Comparison of ENCODE assay signal across 27 mouse cellular contexts in genomic region chrX:166915356-166915953, GRCm38 (mm10).
DNase-seq lines count a peak whose midpoint lies in the region; ATAC-seq and TF ChIP-seq lines count a peak whose summit lies in the region.
"Had no signal": no experiment of that assay in that cellular context is flagged by ENCODE, and none has a peak within 500 bp of the region (broad histone marks: within the 10 kb centered on the region; RNA-seq: fewer than 3 reads in every experiment).

No protein-coding gene starts in this region.

- 34% methylated on average over 2 of the region's 2 CpGs for WGBS in intestine, embryonic 14.5 days
- 49% methylated on average over 2 of the region's 2 CpGs for WGBS in intestine, postnatal 0 days
- 54% methylated on average over 2 of the region's 2 CpGs for WGBS in kidney, postnatal 0 days
- WGBS in intestine, embryonic 15.5 days: 40% methylated on average over 2 of the region's 2 CpGs
- WGBS in intestine, embryonic 16.5 days: 54% methylated on average over 2 of the region's 2 CpGs
- 65% methylated on average over 2 of the region's 2 CpGs for WGBS in hindbrain, embryonic 12.5 days

- H3K4me3 ChIP-seq in intestine, embryonic 14.5 days (ENCODE audit: low read depth, low read length): no peak overlapping the region
- H3K4me3 ChIP-seq in intestine, postnatal 0 days (ENCODE audit: low read depth, low read length): no peak overlapping the region
- H3K4me3 ChIP-seq in kidney, postnatal 0 days (replicated peaks; ENCODE audit: low read depth, low read length): no peak overlapping the region
- no peak overlapping the region for H3K4me3 ChIP-seq in intestine, embryonic 15.5 days (replicated peaks)
- H3K4me3 ChIP-seq in intestine, embryonic 16.5 days (ENCODE audit: low read length): no peak overlapping the region
- H3K4me3 ChIP-seq in hindbrain, embryonic 12.5 days: no peak overlapping the region
- H3K4me3 ChIP-seq: embryonic facial prominence, embryonic 15.5 days; gastrocnemius, adult 2 months; heart, adult 2 months; heart, embryonic 10.5 days; heart, embryonic 13.5 days; hindbrain, embryonic 15.5 days had no signal

- H3K9me3 ChIP-seq in intestine, embryonic 14.5 days (ENCODE audit: control insufficient read depth, low read length): no peaks in the 10 kb centered on the region
- H3K9me3 ChIP-seq in intestine, postnatal 0 days (ENCODE audit: control insufficient read depth): no peaks in the 10 kb centered on the region
- no peaks in the 10 kb centered on the region for H3K9me3 ChIP-seq in kidney, postnatal 0 days (replicated peaks; ENCODE audit: low read length)
- no peaks in the 10 kb centered on the region for H3K9me3 ChIP-seq in intestine, embryonic 15.5 days
- no peaks in the 10 kb centered on the region for H3K9me3 ChIP-seq in intestine, embryonic 16.5 days (ENCODE audit: control insufficient read depth, low read length)
- H3K9me3 ChIP-seq in hindbrain, embryonic 12.5 days (replicated peaks): no peaks in the 10 kb centered on the region
- H3K9me3 ChIP-seq: embryonic facial prominence, embryonic 15.5 days; heart, embryonic 13.5 days; hindbrain, embryonic 15.5 days had no signal

- no peak overlapping the region for H3K9ac ChIP-seq in intestine, embryonic 14.5 days (ENCODE audit: low read length)
- no peak overlapping the region for H3K9ac ChIP-seq in intestine, postnatal 0 days (ENCODE audit: low read depth, low read length)
- no peak overlapping the region for H3K9ac ChIP-seq in kidney, postnatal 0 days (ENCODE audit: low read depth, low read length)
- H3K9ac ChIP-seq in intestine, embryonic 15.5 days: no peak overlapping the region
- H3K9ac ChIP-seq in intestine, embryonic 16.5 days (ENCODE audit: low read depth, low read length): no peak overlapping the region
- no peak overlapping the region for H3K9ac ChIP-seq in hindbrain, embryonic 12.5 days
- H3K9ac ChIP-seq: embryonic facial prominence, embryonic 15.5 days; forebrain, postnatal 0 days; heart, embryonic 13.5 days; hindbrain, embryonic 15.5 days had no signal

- H3K27me3 ChIP-seq in intestine, embryonic 14.5 days (replicated peaks; ENCODE audit: control insufficient read depth, insufficient read depth, low read length): no peaks in the 10 kb centered on the region
- no peaks in the 10 kb centered on the region for H3K27me3 ChIP-seq in intestine, postnatal 0 days (replicated peaks; ENCODE audit: control insufficient read depth, insufficient read depth, low read length)
- no peaks in the 10 kb centered on the region for H3K27me3 ChIP-seq in kidney, postnatal 0 days (ENCODE audit: insufficient read depth, low read length)
- H3K27me3 ChIP-seq in intestine, embryonic 15.5 days (replicated peaks): no peaks in the 10 kb centered on the region
- no peaks in the 10 kb centered on the region; the same call in 1 of the 2 replicates for H3K27me3 ChIP-seq in intestine, embryonic 16.5 days (replicated peaks; ENCODE audit: control insufficient read depth, insufficient read depth, low read length)
- peaks cover 14% of the 10 kb centered on the region; the same call in 1 of the 2 replicates for H3K27me3 ChIP-seq in hindbrain, embryonic 12.5 days
- H3K27me3 ChIP-seq: embryonic facial prominence, embryonic 15.5 days; heart, embryonic 13.5 days had no signal

- DNase-seq in intestine, embryonic 14.5 days (ENCODE audit: low spot score): no peak
- DNase-seq in kidney, postnatal 0 days (ENCODE audit: low spot score): peak; percentile 29
- DNase-seq in kidney, postnatal 4 days: no peak
- DNase-seq in thymus, postnatal 14 days: no peak
- DNase-seq: adrenal gland, adult 2 months; adrenal gland, postnatal 25 days; cerebellum, adult 11-12 months; cerebellum, adult 8-10 months; cerebellum, postnatal 10 days; cerebellum, postnatal 36 days; embryo, embryonic 11 days; forebrain, postnatal 0 days; gastrocnemius, adult 2 months; gastrocnemius, postnatal 14 days; heart, adult 2 months; heart, postnatal 14 days; heart, postnatal 4 days had no signal

- 0 out of 2 replicates have a peak, but pooled peaks have one; percentile 43 for ATAC-seq in intestine, embryonic 14.5 days (replicated peaks; ENCODE audit: low FRiP score, low TSS enrichment, low read depth)
- ATAC-seq in intestine, postnatal 0 days: no peak
- no peak for ATAC-seq in kidney, postnatal 0 days (replicated peaks; ENCODE audit: low FRiP score, low read depth)
- peak; percentile 36 for ATAC-seq in intestine, embryonic 15.5 days
- peak; percentile 40; the same call in 1 of the 2 replicates for ATAC-seq in intestine, embryonic 16.5 days
- ATAC-seq in hindbrain, embryonic 12.5 days (ENCODE audit: low FRiP score): no peak
- ATAC-seq: CD4-positive, CD25-positive, alpha-beta regulatory T cell, adult 4 months; forebrain, embryonic 14.5 days; forebrain, postnatal 0 days had no signal

- no peak overlapping the region for H3K4me2 ChIP-seq in intestine, embryonic 14.5 days (ENCODE audit: low read length)
- H3K4me2 ChIP-seq in intestine, postnatal 0 days (replicated peaks; ENCODE audit: low read depth): no peak overlapping the region
- no peak overlapping the region for H3K4me2 ChIP-seq in kidney, postnatal 0 days (ENCODE audit: low read length)
- H3K4me2 ChIP-seq in intestine, embryonic 15.5 days (replicated peaks): no peak overlapping the region
- H3K4me2 ChIP-seq in intestine, embryonic 16.5 days (ENCODE audit: low read depth, low read length): no peak overlapping the region
- no peak overlapping the region for H3K4me2 ChIP-seq in hindbrain, embryonic 12.5 days (replicated peaks)
- H3K4me2 ChIP-seq: embryonic facial prominence, embryonic 15.5 days; heart, embryonic 13.5 days; hindbrain, embryonic 15.5 days had no signal

- no peak for TF ChIP-seq CTCF in intestine, postnatal 0 days (IDR thresholded peaks at IDR 0.05; ENCODE audit: low read depth)
- no peak for TF ChIP-seq CTCF in kidney, postnatal 0 days (IDR thresholded peaks at IDR 0.05; ENCODE audit: low read depth)

- no peaks in the 10 kb centered on the region for H3K36me3 ChIP-seq in intestine, embryonic 14.5 days (ENCODE audit: control insufficient read depth, insufficient read depth, low read length)
- H3K36me3 ChIP-seq in intestine, postnatal 0 days (ENCODE audit: control insufficient read depth, insufficient read depth): no peaks in the 10 kb centered on the region
- H3K36me3 ChIP-seq in kidney, postnatal 0 days (ENCODE audit: insufficient read depth, low read length): no peaks in the 10 kb centered on the region
- H3K36me3 ChIP-seq in intestine, embryonic 15.5 days: no peaks in the 10 kb centered on the region
- no peaks in the 10 kb centered on the region for H3K36me3 ChIP-seq in intestine, embryonic 16.5 days (ENCODE audit: control insufficient read depth, insufficient read depth, low read length)
- no peaks in the 10 kb centered on the region for H3K36me3 ChIP-seq in hindbrain, embryonic 12.5 days
- H3K36me3 ChIP-seq: embryonic facial prominence, embryonic 15.5 days; heart, embryonic 10.5 days; heart, embryonic 13.5 days; hindbrain, embryonic 15.5 days had no signal

- peak overlapping the region; percentile 43; the same call in 1 of the 2 replicates for H3K27ac ChIP-seq in intestine, embryonic 14.5 days (ENCODE audit: low read depth)
- H3K27ac ChIP-seq in intestine, postnatal 0 days (ENCODE audit: low read depth, low read length): no peak overlapping the region
- H3K27ac ChIP-seq in kidney, postnatal 0 days: no peak overlapping the region
- no peak overlapping the region for H3K27ac ChIP-seq in intestine, embryonic 15.5 days
- no peak overlapping the region for H3K27ac ChIP-seq in intestine, embryonic 16.5 days (ENCODE audit: low read length)
- no peak overlapping the region for H3K27ac ChIP-seq in hindbrain, embryonic 12.5 days
- H3K27ac ChIP-seq: embryonic facial prominence, embryonic 15.5 days; gastrocnemius, adult 2 months; heart, adult 2 months; heart, embryonic 10.5 days; heart, embryonic 13.5 days; hindbrain, embryonic 15.5 days had no signal

- H3K4me1 ChIP-seq in intestine, embryonic 14.5 days (replicated peaks; ENCODE audit: control insufficient read depth, insufficient read depth, low read length): no peaks in the 10 kb centered on the region
- no peaks in the 10 kb centered on the region for H3K4me1 ChIP-seq in intestine, postnatal 0 days (replicated peaks; ENCODE audit: control insufficient read depth, insufficient read depth, low read length)
- no peaks in the 10 kb centered on the region for H3K4me1 ChIP-seq in kidney, postnatal 0 days (replicated peaks; ENCODE audit: insufficient read depth, low read length)
- H3K4me1 ChIP-seq in intestine, embryonic 15.5 days (replicated peaks): no peaks in the 10 kb centered on the region
- H3K4me1 ChIP-seq in intestine, embryonic 16.5 days (ENCODE audit: control insufficient read depth, insufficient read depth, low read length): no peaks in the 10 kb centered on the region
- H3K4me1 ChIP-seq in hindbrain, embryonic 12.5 days: no peaks in the 10 kb centered on the region
- H3K4me1 ChIP-seq: embryonic facial prominence, embryonic 15.5 days; heart, embryonic 10.5 days; heart, embryonic 13.5 days; hindbrain, embryonic 15.5 days had no signal

Comparison
In these comparisons a context has a peak if more than half of its experiments do, and no peak if none do; other contexts are left out.
1. ATAC-seq: peak in intestine, embryonic 14.5 days (single experiment), intestine, embryonic 15.5 days (single experiment) and intestine, embryonic 16.5 days (single experiment); none in intestine, postnatal 0 days (single experiment), kidney, postnatal 0 days (single experiment) and hindbrain, embryonic 12.5 days (single experiment).